Mouse (Mus musculus) liver, adult 2 months (tissue): ENCODE data around the gene 1700010I14Rik. TPM values are rescaled to one million over a fixed set of nuclear protein-coding genes. Genes with fewer than 3 reads are reported as not detected.
A peak's percentile ranks its signal among the peaks of the same experiment; 100 is the strongest.

ENCODE experiments used
- DNase-seq: peaks from one replicate; pipeline ENCODE4 v3.0.0-alpha.2; 2011; ENCODE audit warnings: low read depth, low spot score; ENCODE audit errors: extremely low read depth
- H3K27ac ChIP-seq: fragments of 200-500 bp; replicated peaks from 2 replicates; pipeline ENCODE4 v1.5.1; 2012; ENCODE audit warnings: low read depth, mild to moderate bottlenecking, control low read depth, inconsistent platforms, low read length; ENCODE audit not compliant: insufficient read depth
- H3K27me3 ChIP-seq: fragments of 200-500 bp; 2 replicates; pipeline ENCODE4 v1.6.1; 2012; ENCODE audit warnings: mild to moderate bottlenecking, moderate library complexity, low read length, inconsistent platforms; ENCODE audit not compliant: control insufficient read depth, insufficient read depth
- H3K36me3 ChIP-seq: fragments of 200-500 bp; 2 replicates; pipeline ENCODE4 v1.6.1; 2012; ENCODE audit warnings: low read length, inconsistent platforms; ENCODE audit not compliant: control insufficient read depth, insufficient read depth
- H3K4me1 ChIP-seq: fragments of 200-500 bp; 2 replicates; pipeline ENCODE4 v1.6.1; 2011; ENCODE audit warnings: low read length; ENCODE audit not compliant: control insufficient read depth, insufficient read depth
- H3K4me3 ChIP-seq: fragments of 200-500 bp; 2 replicates; pipeline ENCODE4 v1.5.1; 2011; ENCODE audit warnings: low read depth, mild to moderate bottlenecking, control low read depth, low read length, moderate library complexity; ENCODE audit not compliant: insufficient read depth
- H3K79me2 ChIP-seq: fragments of 200-500 bp; 2 replicates; pipeline ENCODE4 v1.6.1; 2012; ENCODE audit warnings: inconsistent platforms, mild to moderate bottlenecking, low read length, moderate library complexity; ENCODE audit not compliant: control insufficient read depth, insufficient read depth
- H3K9ac ChIP-seq: fragments of 200-500 bp; 2 replicates; pipeline ENCODE4 v1.6.1; 2012; ENCODE audit warnings: low read depth, mild to moderate bottlenecking, control low read depth, inconsistent platforms, low read length
- CTCF ChIP-seq: fragments of 200-500 bp; IDR thresholded peaks from 2 replicates; pipeline ENCODE4 v1.5.1; 2011; ENCODE audit warnings: low read depth, low read length, control low read depth
- POLR2A ChIP-seq: fragments of 200-500 bp; IDR thresholded peaks from 2 replicates; pipeline ENCODE4 v1.6.1; 2011; ENCODE audit warnings: low read length, control low read depth; ENCODE audit not compliant: insufficient read depth; ENCODE audit errors: extremely low read depth
- whole genome bisulfite sequencing: fragments of 180-500 bp; shearing (Covaris S2); methylation state at CpG from one replicate; pipeline ENCODE4 v1.1.7; 2018; 5-methylcytosine and 5-hydroxymethylcytosine counted together
- polyA plus RNA-seq: library from polyadenylated mRNA; depleted of rRNA; stranded (reverse); fragments of >200 nt; gene quantifications from 2 replicates; pipeline ENCODE4 v1.2.3, GENCODE M21; 2012
- total RNA-seq: library from RNA; depleted of rRNA; stranded (reverse); fragments of >200 nt; gene quantifications from 2 replicates; pipeline ENCODE4 v1.2.3, GENCODE M21; 2014

1700010I14Rik gene
- total and polyA plus RNA-seq, 2 experiments = 0.16 to 0.37 TPM

DNA sequence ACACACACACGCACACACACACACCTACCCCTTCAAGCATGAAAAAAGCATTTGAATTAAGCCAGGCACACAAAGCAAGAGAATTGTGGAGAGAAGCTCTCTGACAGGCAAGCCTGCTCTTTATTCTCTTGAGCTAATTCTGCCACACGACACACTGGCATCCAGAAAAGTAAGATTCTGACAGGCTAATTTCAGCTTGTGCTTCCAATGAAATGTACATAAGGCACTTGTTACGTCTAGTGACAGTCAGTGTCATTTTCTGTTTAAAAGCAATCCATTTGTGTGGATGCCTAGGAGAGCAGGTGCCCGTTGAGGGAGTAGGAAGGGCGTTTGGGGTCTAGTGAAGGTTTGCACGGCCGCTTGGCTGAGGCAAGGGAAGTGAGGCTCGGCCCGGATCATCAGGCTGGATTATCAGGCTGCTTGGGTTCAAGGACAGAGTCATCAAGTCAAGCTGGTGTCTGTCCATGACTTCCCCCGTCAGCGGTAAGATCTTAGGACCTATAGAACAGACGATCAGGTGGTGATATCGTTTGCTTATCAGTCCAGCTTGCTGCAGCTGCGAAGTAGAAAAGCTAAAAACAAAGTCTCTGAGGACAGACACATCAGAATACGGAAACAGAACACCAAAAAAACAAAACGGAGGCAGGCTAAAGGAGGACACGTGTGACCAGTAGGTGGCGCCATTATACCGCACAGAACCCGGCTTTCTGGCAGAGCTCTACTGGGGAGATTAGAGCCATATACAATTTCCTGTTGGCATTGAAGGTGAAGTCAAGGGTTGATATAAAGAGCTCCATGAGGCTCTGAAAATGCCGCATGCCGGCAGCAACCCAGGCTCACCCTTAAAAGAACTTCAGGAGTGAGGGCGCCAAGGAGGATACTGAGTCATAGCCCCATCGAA lies 43.4 kb downstream of the 1700010I14Rik start:
- H3K27me3 ChIP-seq = 0 out of 2 replicates have a peak, but pooled peaks cover 3% of the 10 kb centered on the region
- peak; percentile 39 for DNase-seq
- WGBS = 13% methylated on average over 24 of the region's 24 CpGs
- TF ChIP-seq POLR2A (no peak), CTCF (peak; percentile 82)
- H3K79me2 ChIP-seq = no peaks in the 10 kb centered on the region
- no peak overlapping the region for H3K27ac ChIP-seq
- H3K9ac ChIP-seq = no peak overlapping the region
- H3K4me3 ChIP-seq = no peak overlapping the region
- H3K36me3 ChIP-seq = no peaks in the 10 kb centered on the region
- 0 out of 2 replicates have a peak, but pooled peaks cover 2% of the 10 kb centered on the region for H3K4me1 ChIP-seq

DNA sequence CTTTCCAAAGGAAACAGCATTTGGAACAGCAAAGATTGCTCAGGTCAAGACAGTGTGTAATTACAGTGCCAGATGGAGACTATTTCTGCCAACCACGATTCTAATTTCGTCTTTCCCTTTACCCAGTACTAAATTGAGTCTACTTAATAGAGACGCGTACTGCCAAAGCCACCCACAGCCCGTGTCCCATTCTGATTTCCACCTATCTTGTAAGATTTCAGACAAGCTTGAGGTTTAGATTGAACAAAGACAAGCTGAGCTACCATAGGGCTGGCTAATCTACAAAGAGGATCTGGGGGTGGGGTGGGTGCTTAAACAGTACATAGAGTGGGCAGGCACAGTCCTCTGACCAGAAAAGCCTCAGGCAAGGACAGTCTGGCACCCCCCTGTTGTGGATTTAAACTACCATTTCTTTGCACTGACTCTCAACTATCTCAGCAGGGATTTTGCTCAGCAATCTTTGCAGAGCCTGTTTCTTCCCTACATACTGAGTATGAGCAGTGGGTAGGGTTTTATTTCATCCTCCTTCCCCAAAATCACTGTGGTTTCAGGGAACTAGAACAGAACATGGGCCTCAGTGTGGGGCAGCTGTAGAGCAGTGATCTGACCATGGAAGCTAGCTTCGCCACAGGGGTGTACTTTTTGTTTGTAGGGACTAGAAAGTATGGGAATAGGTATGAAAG lies 44.4 kb downstream of the 1700010I14Rik start:
- 65% methylated on average over 6 of the region's 6 CpGs for WGBS
- DNase-seq = no peak
- Histone ChIP-seq H3K27me3 (0 out of 2 replicates have a peak, but pooled peaks cover 3% of the 10 kb centered on the region), H3K79me2 (no peaks in the 10 kb centered on the region), H3K4me1 (0 out of 2 replicates have a peak, but pooled peaks cover 2% of the 10 kb centered on the region), H3K4me3 (no peak overlapping the region), H3K36me3 (no peaks in the 10 kb centered on the region), H3K9ac (no peak overlapping the region), H3K27ac (no peak overlapping the region)
- TF ChIP-seq POLR2A (no peak), CTCF (no peak)

DNA sequence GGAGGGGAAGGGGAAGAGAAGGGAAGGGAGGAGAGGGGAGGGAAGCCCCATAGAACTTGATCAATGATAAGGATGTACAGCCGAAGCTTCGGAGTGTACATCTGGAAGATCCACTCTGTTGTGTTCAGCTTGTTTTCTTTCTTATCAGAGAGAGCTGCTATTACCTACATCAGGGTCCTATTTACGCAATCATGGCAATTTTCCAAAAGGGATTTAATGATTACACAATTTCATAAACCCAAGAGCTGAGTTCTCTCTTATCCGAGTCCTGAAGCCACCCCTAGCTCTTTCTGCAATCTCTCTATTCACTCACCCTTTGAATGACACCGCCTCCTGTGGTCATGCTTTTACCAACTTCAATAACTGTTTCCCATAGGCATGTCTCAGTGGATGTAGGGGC lies 45.4 kb downstream of the 1700010I14Rik start:
- TF ChIP-seq CTCF = no peak
- TF ChIP-seq POLR2A = no peak
- Histone ChIP-seq H3K36me3 (no peaks in the 10 kb centered on the region), H3K27me3 (0 out of 2 replicates have a peak, but pooled peaks cover 3% of the 10 kb centered on the region), H3K79me2 (no peaks in the 10 kb centered on the region), H3K9ac (no peak overlapping the region), H3K27ac (no peak overlapping the region), H3K4me3 (no peak overlapping the region), H3K4me1 (0 out of 2 replicates have a peak, but pooled peaks cover 2% of the 10 kb centered on the region)
- peak; percentile 61 for DNase-seq
- 53% methylated on average over 5 of the region's 5 CpGs for WGBS

DNA sequence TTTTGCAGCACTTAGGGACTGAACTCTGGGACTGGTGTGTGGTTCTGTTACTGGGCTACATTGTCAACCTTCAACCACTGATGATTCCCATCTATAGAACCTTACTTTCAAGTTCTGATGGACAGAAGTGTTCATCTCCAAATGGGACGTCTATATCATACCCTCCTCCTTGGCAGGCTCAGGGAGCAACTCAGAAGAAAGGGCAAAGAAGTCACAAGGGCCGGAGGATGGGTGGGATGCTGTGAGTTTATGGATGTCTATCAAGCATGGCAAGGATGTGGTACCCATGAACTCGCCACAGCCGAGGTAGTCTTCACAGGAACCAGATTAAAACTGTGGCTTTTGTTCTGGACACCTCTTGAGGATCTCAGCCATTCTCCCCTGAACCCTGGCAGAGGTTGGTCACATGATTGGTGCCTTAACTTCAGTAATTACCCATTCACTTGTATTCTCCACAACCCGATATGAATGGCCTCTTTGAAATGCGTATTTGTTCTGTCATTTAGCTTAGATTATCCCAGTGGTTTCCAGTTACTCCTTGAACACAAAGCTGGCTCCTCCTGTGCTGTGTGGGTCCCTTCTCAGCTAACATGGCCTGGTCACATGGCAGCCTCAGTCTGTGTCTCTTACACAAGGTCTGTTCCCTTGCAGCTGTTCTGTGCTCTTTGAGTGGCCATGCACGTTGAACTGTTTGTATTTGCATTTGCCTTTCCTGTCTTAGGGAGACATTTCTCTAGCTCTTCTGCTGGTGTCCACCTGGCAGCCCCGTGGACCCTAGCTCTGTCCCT lies 47.6 kb downstream of the 1700010I14Rik start:
- Histone ChIP-seq H3K9ac (no peak overlapping the region), H3K4me1 (0 out of 2 replicates have a peak, but pooled peaks cover 2% of the 10 kb centered on the region), H3K27me3 (no peaks in the 10 kb centered on the region), H3K79me2 (no peaks in the 10 kb centered on the region), H3K4me3 (no peak overlapping the region), H3K27ac (no peak overlapping the region), H3K36me3 (no peaks in the 10 kb centered on the region)
- TF ChIP-seq POLR2A (no peak), CTCF (no peak)
- WGBS = 65% methylated on average over 8 of the region's 8 CpGs
- DNase-seq = no peak

DNA sequence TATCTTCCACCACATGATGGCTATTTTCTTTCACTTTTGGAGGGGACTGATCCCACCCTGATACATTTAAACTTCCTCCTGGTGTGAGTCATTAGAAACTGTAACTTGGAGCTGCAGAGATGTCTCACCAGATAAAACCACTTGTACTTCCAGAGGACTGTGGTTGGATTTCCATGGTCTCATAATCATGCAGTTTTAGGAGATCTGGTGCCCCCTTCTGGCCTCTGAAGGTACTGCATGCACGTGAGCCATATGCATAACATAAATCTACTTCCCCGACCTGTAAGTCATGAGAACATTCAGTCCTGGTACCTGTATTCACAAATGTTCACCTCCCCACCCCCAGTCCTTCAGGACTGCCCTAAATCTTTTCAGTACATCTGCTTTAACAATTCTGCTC lies 54.6 kb downstream of the 1700010I14Rik start:
- H3K9ac ChIP-seq = no peak overlapping the region
- TF ChIP-seq CTCF (peak; percentile 70), POLR2A (no peak)
- no peaks in the 10 kb centered on the region for H3K36me3 ChIP-seq
- no peaks in the 10 kb centered on the region for H3K79me2 ChIP-seq
- DNase-seq = peak; percentile 38
- 49% methylated on average over 2 of the region's 2 CpGs for WGBS
- H3K4me1 ChIP-seq = no peaks in the 10 kb centered on the region
- H3K4me3 ChIP-seq = no peak overlapping the region
- no peak overlapping the region for H3K27ac ChIP-seq
- no peaks in the 10 kb centered on the region for H3K27me3 ChIP-seq
